Mouse (Mus musculus): ENCODE data around the gene Depdc5. TPM values are rescaled to one million over a fixed set of nuclear protein-coding genes. Genes with fewer than 3 reads are reported as not detected.
A peak's percentile ranks its signal among the peaks of the same experiment; 100 is the strongest.
"Not testable (repeated sequence)": the region's sequence is repeated elsewhere in the genome, so short reads cannot be mapped to it uniquely, and the experiment has no call there.

Depdc5 gene
- polyA plus RNA-seq, 1 experiment from 2014 or later = 24.1 TPM

- no peak for TF ChIP-seq CTCF (IDR thresholded peaks at IDR 0.05)
- in situ Hi-C loops (cut with MboI; ENCODE audit: low pct_unique_long_range_greater_than_20kb) = no loop called here
- ChIA-PET CTCF (interaction anchor here (1.0 to 2.3 kb wide), 3 partner anchors 14 to 33 kb away, joined by 3 to 5 read pairs (median 4); no protein-coding TSS in a partner anchor), POLR2A (interaction anchor here (0.7 to 1.2 kb wide), 2 partner anchors 8 to 18 kb away, joined by 4 read pairs; no protein-coding TSS in a partner anchor)
- DNase-seq (ENCODE audit: low read depth, low spot score) = no peak
- H3K27me3 ChIP-seq = no peaks in the 10 kb centered on the region
- ATAC-seq = no peak
These were observed 11.5 kb upstream of the Depdc5 start for GRCm38 (mm10) chr5:32852026-32852425.

DNA sequence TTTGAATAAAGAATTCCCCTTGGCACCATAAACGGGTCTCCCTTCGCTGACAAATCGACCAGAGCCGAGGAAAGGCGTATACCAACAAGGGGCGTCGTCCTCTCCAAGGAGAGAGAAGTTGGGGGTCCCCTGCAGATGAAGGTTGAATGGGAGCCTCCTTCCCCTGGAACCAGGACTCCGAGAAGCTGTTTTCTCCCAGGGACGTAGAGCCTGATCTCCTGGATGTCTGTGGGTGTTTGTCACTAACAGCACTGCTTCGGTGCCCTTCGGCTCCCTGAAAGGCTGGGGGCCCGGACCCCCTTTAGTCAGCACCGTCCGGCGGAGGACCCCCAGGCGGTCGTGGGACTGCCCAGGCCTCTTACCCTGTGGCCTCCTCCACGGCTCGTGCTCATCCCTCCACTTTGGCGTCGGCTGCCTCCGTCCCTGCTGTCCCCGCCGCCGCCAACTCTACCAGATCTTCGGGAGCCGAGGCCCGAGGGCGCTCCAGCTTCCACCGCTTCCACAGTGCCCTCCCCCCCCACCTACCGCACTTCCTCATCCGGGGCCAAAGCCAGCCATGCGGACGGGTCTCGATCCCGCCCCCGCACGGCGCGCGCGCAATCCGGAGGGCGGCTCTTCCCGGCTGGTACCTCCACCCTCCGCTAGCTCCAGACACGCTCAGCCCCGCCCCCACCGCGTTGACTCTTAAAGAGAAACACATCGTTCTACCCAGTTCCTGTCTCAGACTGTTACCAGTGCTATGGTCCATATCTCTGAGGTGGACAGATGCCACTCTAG is 9.6 kb upstream of the Depdc5 start, which contains the start of gene Prr14l:
TSS of gene Prr14l (minus strand) at position 526 of the 777 bp plus-strand sequence.
- ChIA-PET POLR2A (no interaction called here), CTCF (interaction anchor here (1.3 to 2.3 kb wide), 3 partner anchors 13 to 31 kb away, joined by 4 to 6 read pairs (median 5); no protein-coding TSS in a partner anchor)
- peak; percentile 79 for DNase-seq (ENCODE audit: low read depth, low spot score)
- H3K27me3 ChIP-seq = no peaks in the 10 kb centered on the region
- peak; percentile 84 for ATAC-seq
- in situ Hi-C loops (cut with MboI; ENCODE audit: low pct_unique_long_range_greater_than_20kb) = no loop called here
- TF ChIP-seq CTCF (IDR thresholded peaks at IDR 0.05) = no peak

DNA sequence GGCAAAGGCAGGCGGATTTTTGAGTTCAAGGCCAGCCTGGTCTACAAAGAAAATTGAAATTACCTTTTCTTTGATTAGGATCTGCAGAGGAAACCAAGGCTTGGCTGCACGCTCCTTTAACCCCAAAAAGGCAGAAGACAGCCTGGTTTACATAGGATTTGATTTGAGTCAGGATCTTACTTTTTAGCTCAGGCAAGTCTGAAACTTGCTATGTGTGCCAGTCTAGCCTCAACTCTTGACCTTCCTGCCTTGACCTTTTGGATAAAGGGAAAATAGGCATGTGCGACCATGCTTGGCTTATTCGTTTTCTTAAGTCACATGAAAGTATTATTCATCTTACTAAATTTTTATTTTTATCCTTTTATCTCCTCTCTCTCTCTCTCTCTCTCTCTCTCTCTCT is 8.7 kb upstream of the Depdc5 start:
- CTCF ChIA-PET = no interaction called here
- POLR2A ChIA-PET = no interaction called here
- in situ Hi-C loops (cut with MboI; ENCODE audit: low pct_unique_long_range_greater_than_20kb) = no loop called here
- DNase-seq (ENCODE audit: low read depth, low spot score) (no peak), ATAC-seq (no peak)
- no peaks in the 10 kb centered on the region for H3K27me3 ChIP-seq
- TF ChIP-seq CTCF (IDR thresholded peaks at IDR 0.05) = no peak

DNA sequence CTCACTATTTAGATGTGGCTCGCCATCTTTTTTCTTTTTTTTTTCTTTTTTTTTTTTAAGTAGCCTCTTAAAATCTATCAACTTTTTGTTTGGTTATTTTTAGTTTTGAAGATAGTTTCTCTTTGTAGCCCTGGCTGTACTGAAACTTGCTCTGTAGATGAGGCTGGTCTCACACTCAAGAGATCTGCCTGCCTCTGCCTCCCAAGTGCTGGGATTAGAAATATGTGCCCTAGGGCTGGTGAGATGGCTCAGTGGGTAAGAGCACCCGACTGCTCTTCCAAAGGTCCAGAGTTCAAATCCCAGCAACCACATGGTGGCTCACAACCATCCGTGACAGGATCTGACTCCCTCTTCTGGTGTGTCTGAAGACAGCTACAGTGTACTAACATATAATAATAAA is 8.2 kb upstream of the Depdc5 start:
- CTCF ChIA-PET; ATAC-seq; DNase-seq (ENCODE audit: low read depth, low spot score); in situ Hi-C loops (cut with MboI; ENCODE audit: low pct_unique_long_range_greater_than_20kb); POLR2A ChIA-PET; H3K27me3 ChIP-seq: not testable (repeated sequence)

DNA sequence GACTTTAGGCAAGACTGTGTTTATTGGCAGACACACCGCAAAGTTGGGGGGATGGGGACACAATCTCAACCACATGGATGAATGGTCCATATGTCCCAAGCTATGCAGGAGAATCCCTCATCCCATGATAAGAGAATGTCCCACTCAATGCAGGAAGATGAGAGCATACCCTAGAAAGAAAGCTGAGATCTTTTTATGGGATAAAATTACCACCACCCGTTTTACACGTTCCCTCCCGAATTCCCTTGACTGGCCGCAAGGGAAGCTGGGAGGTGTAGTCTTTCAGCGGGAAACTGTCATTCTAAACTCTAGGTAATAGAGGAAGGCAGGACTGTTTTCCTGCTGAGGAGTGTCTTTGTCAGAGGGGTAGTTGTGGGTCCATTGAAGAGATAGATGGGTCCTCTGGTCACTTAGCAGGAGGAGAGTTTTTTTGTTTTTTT is 5.7 kb upstream of the Depdc5 start:
- ChIA-PET POLR2A (no interaction called here), CTCF (no interaction called here)
- DNase-seq (ENCODE audit: low read depth, low spot score) = no peak
- ATAC-seq = peak; percentile 40
- no peak for TF ChIP-seq CTCF (IDR thresholded peaks at IDR 0.05)
- in situ Hi-C loops (cut with MboI; ENCODE audit: low pct_unique_long_range_greater_than_20kb) = no loop called here
- no peaks in the 10 kb centered on the region for H3K27me3 ChIP-seq

- POLR2A ChIA-PET = interaction anchor here (1.4 kb wide), 1 partner anchor 15 kb away, joined by 3 read pairs; no protein-coding TSS in a partner anchor
These were observed 2.4 kb upstream of the Depdc5 start for GRCm38 (mm10) chr5:32861082-32861481.

DNA sequence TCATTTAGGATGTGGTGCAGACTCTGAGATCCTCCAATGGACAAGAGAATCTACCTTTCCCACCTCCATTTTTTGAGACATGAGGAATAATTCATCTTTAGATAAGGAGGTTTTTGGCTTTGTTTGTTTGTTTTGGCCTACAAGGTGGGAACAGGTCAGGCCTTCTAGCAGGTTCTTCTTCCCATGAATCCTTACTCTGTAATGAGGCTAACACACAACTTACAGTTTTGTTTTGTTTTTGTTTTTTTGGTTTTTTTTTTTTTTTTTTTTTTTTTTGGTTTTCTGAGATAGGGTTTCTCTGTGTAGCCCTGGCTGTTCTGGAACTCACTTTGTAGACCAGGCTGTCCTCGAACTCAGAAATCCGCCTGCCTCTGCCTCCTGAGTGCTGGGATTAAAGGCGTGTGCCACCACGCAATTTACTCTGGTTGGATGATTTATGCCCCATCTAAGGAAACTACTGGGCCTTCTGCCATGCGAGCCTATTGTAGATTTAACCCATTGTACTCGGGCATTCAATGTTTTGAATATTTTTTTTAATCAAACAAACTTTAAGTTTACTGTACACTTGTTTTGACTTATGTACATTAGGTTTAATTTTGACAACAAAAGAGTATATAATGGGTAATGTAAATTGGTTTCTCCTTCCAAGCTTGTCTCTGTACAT is 900 bp upstream of the Depdc5 start:
- ATAC-seq (no peak), DNase-seq (ENCODE audit: low read depth, low spot score) (no peak)
- ChIA-PET CTCF (no interaction called here), POLR2A (interaction anchor here (0.7 to 1.4 kb wide), 2 partner anchors 17 to 79 kb away, joined by 3 read pairs; no protein-coding TSS in a partner anchor)
- in situ Hi-C loops (cut with MboI; ENCODE audit: low pct_unique_long_range_greater_than_20kb) = no loop called here
- TF ChIP-seq CTCF (IDR thresholded peaks at IDR 0.05) = no peak
- no peaks in the 10 kb centered on the region for H3K27me3 ChIP-seq

More at GRCm38 (mm10) chr5:32861082-32861481, 2.4 kb upstream of the Depdc5 start:
- in situ Hi-C loops (cut with MboI; ENCODE audit: low pct_unique_long_range_greater_than_20kb) = no loop called here
- no peaks in the 10 kb centered on the region for H3K27me3 ChIP-seq
- ATAC-seq (no peak), DNase-seq (ENCODE audit: low read depth, low spot score) (no peak)
- no peak for TF ChIP-seq CTCF (IDR thresholded peaks at IDR 0.05)
- CTCF ChIA-PET = no interaction called here

DNA sequence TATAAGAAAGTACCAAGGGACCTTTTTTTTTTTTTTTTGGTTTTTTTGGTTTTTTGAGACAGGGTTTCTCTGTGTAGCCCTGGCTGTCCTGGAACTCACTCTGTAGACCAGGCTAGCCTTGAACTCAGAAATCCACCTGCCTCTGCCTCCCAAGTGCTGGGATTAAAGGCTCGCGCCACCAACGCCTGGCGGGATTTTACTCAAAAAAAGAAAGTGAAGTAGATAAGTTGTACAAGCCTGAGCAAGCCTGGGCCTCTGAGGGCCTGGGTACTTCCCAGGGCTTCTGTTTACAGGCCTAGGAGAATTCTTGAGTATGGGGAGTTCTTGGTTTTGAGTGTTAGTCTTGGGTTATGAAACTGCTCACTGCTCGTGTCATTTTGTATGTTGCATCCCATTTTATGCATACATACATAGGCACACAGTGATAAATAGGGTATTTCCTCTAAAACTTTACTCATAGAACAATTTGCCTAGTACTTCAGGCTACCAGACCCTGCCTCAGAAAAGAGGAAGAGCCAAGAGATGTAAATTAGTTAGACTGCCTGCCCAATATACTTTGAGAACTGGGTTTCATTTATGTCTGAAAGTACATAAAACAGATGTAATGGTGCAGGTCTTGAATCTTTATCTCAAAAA is 6.0 kb downstream of the Depdc5 start:
- ATAC-seq (no peak), DNase-seq (ENCODE audit: low read depth, low spot score) (no peak)
- ChIA-PET POLR2A (no interaction called here), CTCF (interaction anchor here (1.6 kb wide), 1 partner anchor 17 kb away, joined by 4 read pairs; no protein-coding TSS in a partner anchor)
- no peaks in the 10 kb centered on the region for H3K27me3 ChIP-seq
- TF ChIP-seq CTCF (IDR thresholded peaks at IDR 0.05) = no peak
- in situ Hi-C loops (cut with MboI; ENCODE audit: low pct_unique_long_range_greater_than_20kb) = no loop called here

- POLR2A ChIA-PET = no interaction called here
These were observed 8.8 kb downstream of the Depdc5 start for GRCm38 (mm10) chr5:32872346-32872745.

DNA sequence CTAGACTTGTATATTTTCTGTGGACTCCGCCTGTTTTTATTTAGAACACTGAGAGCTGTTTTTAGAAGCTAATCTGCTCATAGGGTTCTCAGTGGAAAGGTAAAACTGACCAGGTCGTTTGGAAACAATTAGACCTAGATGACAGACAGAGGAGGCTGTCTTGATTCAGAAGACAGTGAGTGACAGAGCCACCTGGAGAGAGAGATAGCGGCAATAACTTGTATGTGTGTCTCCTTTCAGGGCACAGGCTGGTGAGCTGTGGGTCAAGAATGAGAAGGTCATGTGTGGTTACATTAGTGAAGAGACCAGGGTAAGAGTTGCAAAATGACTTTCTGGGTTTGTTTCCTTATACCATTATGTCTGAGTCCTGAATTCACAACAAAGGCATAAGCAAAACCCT is 23.2 kb downstream of the Depdc5 start:
- POLR2A ChIA-PET = no interaction called here
- ATAC-seq (no peak), DNase-seq (ENCODE audit: low read depth, low spot score) (no peak)
- H3K27me3 ChIP-seq = no peaks in the 10 kb centered on the region
- CTCF ChIA-PET = interaction anchor here (0.9 to 1.4 kb wide), 2 partner anchors 9 to 17 kb away, joined by 3 to 4 read pairs; no protein-coding TSS in a partner anchor
- in situ Hi-C loops (cut with MboI; ENCODE audit: low pct_unique_long_range_greater_than_20kb) = no loop called here
- TF ChIP-seq CTCF (IDR thresholded peaks at IDR 0.05) = no peak

More at GRCm38 (mm10) chr5:32872346-32872745, 8.8 kb downstream of the Depdc5 start:
- DNase-seq (ENCODE audit: low read depth, low spot score) = no peak
- no peaks in the 10 kb centered on the region for H3K27me3 ChIP-seq
- TF ChIP-seq CTCF (IDR thresholded peaks at IDR 0.05) = no peak
- no peak for ATAC-seq
- in situ Hi-C loops (cut with MboI; ENCODE audit: low pct_unique_long_range_greater_than_20kb) = no loop called here
- CTCF ChIA-PET = interaction anchor here (0.8 to 1.1 kb wide), 2 partner anchors 13 to 27 kb away, joined by 3 read pairs; no protein-coding TSS in a partner anchor
